Mouse (Mus musculus) bone marrow macrophage, adult 2 months (primary cell): ENCODE measurements around the gene Swi5. TPM values are rescaled to one million over a fixed set of nuclear protein-coding genes. Genes with fewer than 3 reads are reported as not detected.
A peak's percentile ranks its signal among the peaks of the same experiment; 100 is the strongest.

Experiments
- H3K27ac ChIP-seq: 2 replicates; pipeline ENCODE4 v1.5.1; 2012; ENCODE audit warnings: low read depth, low read length; ENCODE audit not compliant: insufficient read depth
- H3K4me1 ChIP-seq: 2 replicates; pipeline ENCODE4 v1.6.1; 2012; ENCODE audit warnings: low read length; ENCODE audit not compliant: control insufficient read depth, insufficient read depth
- H3K4me3 ChIP-seq: 2 replicates; pipeline ENCODE4 v1.5.1; 2012; ENCODE audit warnings: mild to moderate bottlenecking, low read length, moderate library complexity; ENCODE audit not compliant: insufficient read depth
- CTCF ChIP-seq: IDR thresholded peaks from 2 replicates; pipeline ENCODE4 v1.5.1; 2012; ENCODE audit warnings: low read depth, mild to moderate bottlenecking, low read length, moderate library complexity
- POLR2A ChIP-seq: IDR thresholded peaks from 2 replicates; pipeline ENCODE4 v1.6.1; 2012; ENCODE audit warnings: mild to moderate bottlenecking, low read depth, low read length, borderline replicate concordance
- polyA plus RNA-seq: library from polyadenylated mRNA; stranded (reverse); fragments of >200 nt; gene quantifications from 2 replicates; pipeline ENCODE4 v1.2.4, GENCODE M21; 2012; ENCODE audit not compliant: missing spikeins, insufficient read depth, insufficient read length

Gene Swi5
- polyA plus RNA-seq, 1 experiment: 168 TPM

DNA sequence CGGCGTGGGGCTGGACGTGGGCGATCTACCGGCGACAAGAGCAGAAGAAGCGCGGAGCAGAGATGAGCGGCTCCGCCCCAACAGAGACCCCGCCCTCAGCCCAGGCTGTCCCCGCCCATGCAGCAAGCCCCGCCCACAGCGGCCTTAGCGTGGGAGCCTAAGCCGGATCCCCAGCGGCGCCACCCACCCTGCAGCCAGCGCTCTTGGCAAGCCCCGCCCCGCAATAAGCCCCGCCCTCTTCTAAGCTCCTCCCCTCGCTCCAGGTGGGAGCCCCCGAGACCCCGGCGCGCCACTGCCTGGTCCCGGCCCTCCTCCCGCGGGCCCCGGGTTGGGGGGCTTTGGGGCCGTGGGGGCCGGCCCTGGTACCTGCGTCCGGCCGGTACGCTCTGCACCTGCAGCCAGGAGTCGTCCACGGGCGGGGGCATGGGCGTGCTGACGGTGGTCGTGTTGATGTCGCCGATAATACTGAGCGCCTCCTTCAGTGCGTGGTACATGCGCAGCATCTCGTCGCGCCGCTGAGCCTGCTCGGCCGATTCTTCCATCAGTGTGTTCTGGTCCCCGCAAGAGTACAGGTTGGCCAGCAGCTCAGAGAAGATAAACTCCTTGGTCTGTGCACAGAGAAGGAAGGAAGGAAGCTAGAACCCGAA is 24.6 kb upstream of the Swi5 start:
- peak overlapping the region; percentile 38; the same call in 1 of the 2 replicates for H3K4me3 ChIP-seq
- TF ChIP-seq POLR2A (no peak), CTCF (no peak)
- H3K4me1 ChIP-seq: peaks cover 27% of the 10 kb centered on the region
- no peak overlapping the region for H3K27ac ChIP-seq

DNA sequence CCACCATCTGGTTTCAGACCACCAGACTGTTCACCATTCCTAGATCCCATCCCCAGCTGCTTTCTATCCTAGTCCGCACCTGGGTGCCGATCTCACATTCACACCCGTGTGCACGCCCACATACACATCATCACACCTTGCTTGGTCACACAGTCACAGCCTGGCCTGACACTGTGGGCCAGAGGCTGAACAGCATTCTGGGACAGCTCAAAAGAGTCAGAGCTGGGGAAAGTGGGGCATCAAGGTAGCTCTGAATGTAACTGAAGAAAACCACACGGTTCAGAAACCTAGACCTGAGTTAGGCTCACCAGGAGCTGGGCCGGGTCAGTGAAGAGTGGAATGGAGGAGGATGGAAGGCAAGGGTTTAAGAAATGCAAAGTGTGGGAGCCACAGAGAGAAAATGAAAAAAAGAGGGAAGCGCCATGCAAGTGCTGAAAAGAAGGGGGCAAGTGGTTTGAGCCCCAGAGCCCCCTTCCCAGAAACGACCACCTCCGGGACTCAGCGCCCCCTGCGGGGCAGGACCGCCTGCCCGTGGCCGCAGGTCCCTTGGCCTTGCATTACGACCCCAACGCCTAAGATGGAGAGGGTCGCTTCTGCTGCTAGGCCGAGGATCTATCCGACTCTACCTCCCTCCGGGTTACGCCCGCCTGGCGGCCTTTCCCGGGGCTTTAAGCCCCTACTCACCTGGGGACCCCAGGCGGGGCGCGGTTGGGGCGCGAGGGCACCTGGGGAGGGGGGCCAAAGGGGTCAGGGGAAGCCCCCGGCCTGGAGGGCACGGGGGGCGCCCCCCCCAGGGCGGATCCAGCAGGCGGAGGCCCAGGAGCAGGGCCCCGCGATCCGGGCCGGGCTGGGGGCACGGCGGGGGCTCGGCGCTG is 23.8 kb upstream of the Swi5 start:
- Histone ChIP-seq H3K4me3 (peak overlapping the region; percentile 38), H3K4me1 (peaks cover 25% of the 10 kb centered on the region), H3K27ac (no peak overlapping the region)
- TF ChIP-seq POLR2A: no peak
- TF ChIP-seq CTCF: no peak

GRCm38 (mm10) chr2:32310096-32310845 is 22.4 kb upstream of the Swi5 start:
- H3K4me1 ChIP-seq: peaks cover 25% of the 10 kb centered on the region
- no peak overlapping the region for H3K27ac ChIP-seq
- no peak overlapping the region for H3K4me3 ChIP-seq
- TF ChIP-seq CTCF (no peak), POLR2A (no peak)

DNA sequence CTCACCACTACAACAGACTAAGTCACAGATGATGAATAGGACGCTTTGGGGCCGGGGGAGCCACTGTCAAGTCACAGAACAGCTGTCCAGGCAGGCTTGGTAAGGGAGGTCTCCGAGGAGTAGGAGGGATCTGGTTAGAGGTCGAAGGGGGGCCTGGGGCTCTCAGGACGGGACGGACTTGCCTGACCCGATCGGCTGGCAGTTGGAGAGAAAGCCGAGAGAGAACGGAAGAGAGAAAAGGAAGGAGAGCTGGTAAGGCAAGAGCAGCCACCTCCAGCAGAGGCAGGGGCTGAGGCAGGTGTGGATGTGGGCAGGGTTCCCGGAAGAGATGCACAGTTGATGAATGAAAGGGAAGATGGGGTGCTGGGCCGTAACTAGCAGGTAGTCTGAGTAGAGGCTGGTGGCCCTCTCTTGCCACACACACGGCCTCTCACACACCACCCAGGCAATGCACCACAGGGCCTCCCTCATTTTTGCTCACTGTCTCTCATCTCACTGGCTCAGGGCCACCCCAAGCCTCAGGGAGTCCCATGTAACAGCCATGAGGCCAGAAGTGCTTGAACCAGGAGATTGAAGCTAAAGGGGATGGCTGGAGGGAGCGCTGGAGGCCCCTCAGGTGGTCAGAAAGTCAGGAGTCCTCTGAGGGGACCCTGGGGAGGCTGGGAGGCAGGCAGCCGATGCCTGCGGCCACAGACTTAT is 21.1 kb upstream of the Swi5 start:
- no peak for TF ChIP-seq POLR2A
- TF ChIP-seq CTCF: no peak
- Histone ChIP-seq H3K4me3 (no peak overlapping the region), H3K4me1 (peaks cover 25% of the 10 kb centered on the region), H3K27ac (no peak overlapping the region)

DNA sequence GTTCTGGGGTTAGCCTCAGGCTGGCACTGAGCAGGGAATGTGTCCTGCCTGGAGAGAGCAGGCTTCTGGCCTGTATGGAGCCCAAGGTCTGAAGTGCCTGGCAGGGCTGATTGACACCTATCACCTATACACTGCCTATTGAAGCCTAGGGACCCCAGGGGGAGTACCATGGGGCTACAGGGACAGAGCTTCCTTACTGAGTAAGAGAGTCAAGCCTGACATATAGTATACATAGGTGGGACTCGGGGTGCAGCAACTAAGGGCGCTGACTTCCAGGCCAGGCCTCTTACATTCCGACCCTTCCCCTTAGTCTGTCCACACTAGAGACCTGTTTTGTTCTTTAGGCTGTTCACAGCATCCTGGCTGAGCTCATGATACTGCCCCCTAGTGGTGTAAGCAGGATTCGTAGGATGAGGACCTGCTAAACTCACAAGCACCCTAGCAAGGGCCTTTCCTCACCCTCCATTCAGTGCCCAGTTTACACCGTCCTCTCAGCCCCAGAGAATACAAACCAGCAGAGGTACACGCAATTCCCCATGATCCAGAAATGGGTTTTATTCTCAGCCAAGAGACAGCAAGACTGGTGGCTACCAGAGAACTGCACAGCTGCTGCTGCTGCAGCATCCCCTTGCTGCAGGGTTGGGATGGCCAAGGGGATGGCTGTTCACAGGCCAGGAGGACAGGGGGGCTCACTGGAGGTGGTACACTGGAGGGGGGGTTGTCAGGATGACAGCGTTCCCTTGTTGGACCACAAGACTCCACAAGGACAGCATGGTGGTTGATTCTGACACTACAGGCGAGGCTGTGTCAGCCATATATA is 20.3 kb upstream of the Swi5 start:
- Histone ChIP-seq H3K4me3 (no peak overlapping the region), H3K27ac (no peak overlapping the region), H3K4me1 (peaks cover 25% of the 10 kb centered on the region)
- TF ChIP-seq CTCF (peak; percentile 80), POLR2A (no peak)

- TF ChIP-seq POLR2A (no peak), CTCF (no peak)
- no peak overlapping the region for H3K27ac ChIP-seq
Measured at GRCm38 (mm10) chr2:32307247-32307798, 19.4 kb upstream of the Swi5 start.

DNA sequence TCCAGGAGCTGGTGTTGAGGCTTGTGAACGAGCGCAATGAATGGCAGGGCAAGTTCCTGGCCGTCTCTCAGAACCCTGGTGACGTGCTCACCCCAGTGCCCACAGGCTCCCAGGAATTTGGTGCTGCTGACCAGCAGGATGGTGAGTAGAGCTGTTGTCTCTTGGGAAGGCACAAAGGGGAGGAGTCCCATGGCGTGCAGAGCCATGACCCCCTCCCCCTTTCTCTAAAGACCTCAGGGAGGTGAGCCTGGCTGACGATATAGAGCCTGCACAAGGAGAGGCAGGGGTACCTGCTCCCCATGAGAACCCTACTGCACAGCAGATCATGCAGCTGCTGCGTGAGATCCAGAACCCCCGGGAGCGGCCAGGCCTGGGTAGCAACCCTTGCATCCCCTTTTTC is 18.3 kb upstream of the Swi5 start:
- no peak for TF ChIP-seq POLR2A
- TF ChIP-seq CTCF: no peak

More at GRCm38 (mm10) chr2:32307247-32307798, 19.4 kb upstream of the Swi5 start:
- Histone ChIP-seq H3K4me1 (peaks cover 25% of the 10 kb centered on the region), H3K4me3 (no peak overlapping the region)

DNA sequence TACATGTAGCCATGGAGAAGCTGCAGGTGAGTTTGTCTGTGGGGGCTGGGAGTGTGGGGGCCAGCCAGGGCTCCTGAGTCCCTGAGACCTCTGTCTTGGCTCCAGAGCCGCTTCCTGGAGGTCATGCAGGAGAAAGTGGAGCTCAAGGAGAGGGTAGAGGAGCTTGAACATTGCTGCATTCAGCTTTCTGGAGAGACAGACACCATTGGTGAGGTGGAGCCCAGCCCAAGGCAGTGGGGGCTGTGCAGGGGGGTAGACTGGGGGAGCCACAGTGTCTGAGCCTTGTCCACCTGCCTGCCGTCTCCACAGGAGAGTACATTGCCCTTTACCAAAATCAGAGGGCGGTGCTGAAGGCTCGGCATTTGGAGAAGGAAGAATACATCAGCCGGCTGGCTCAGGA is 17.8 kb upstream of the Swi5 start:
- TF ChIP-seq CTCF (no peak), POLR2A (no peak)
- Histone ChIP-seq H3K4me1 (peaks cover 13% of the 10 kb centered on the region), H3K27ac (no peak overlapping the region), H3K4me3 (no peak overlapping the region)

More for the DNA sequence above, 18.3 kb upstream of the Swi5 start:
- Histone ChIP-seq H3K27ac (no peak overlapping the region), H3K4me1 (peaks cover 18% of the 10 kb centered on the region), H3K4me3 (no peak overlapping the region)
